Mouse (Mus musculus) limb, embryonic 10.5 days (tissue): ENCODE results near the gene Dact3. TPM values are rescaled to one million over a fixed set of nuclear protein-coding genes. Genes with fewer than 3 reads are reported as not detected.

Experiments
- DNase-seq: peaks from one replicate; pipeline ENCODE4 v3.0.0-alpha.2; 2017; ENCODE audit warnings: low spot score
- H3K27ac ChIP-seq: fragments of 300-500 bp; sonication (generic); 2 replicates; pipeline ENCODE4 v1.5.1; 2016; ENCODE audit warnings: mild to moderate bottlenecking
- H3K27me3 ChIP-seq: fragments of 300-500 bp; sonication (generic); 2 replicates; pipeline ENCODE4 v1.6.1; 2016; ENCODE audit warnings: low read depth, mild to moderate bottlenecking; ENCODE audit not compliant: poor library complexity, severe bottlenecking
- H3K36me3 ChIP-seq: fragments of 300-500 bp; sonication (generic); 2 replicates; pipeline ENCODE4 v1.6.1; 2016; ENCODE audit warnings: mild to moderate bottlenecking, moderate library complexity
- H3K4me1 ChIP-seq: fragments of 300-500 bp; sonication (generic); 2 replicates; pipeline ENCODE4 v1.6.1; 2016
- H3K4me3 ChIP-seq: fragments of 300-500 bp; sonication (generic); 2 replicates; pipeline ENCODE4 v1.5.1; 2016; ENCODE audit warnings: mild to moderate bottlenecking, moderate library complexity
- H3K9me3 ChIP-seq: fragments of 300-500 bp; sonication (generic); replicated peaks from 2 replicates; pipeline ENCODE4 v1.6.1; 2016; ENCODE audit warnings: mild to moderate bottlenecking
- WGBS: fragments of 180-500 bp; shearing (Covaris S2); methylation state at CpG from one replicate; pipeline ENCODE4 v1.1.7; 2016; 5-methylcytosine and 5-hydroxymethylcytosine counted together
- polyA plus RNA-seq: library from polyadenylated mRNA; unstranded; fragments of >200 nt; fragmentation: Nextera tagmentation; extraction: Ambion mirVana; gene quantifications from 2 replicates; pipeline ENCODE4 v1.2.1, GENCODE M21; 2016

The Dact3 gene
- polyA plus RNA-seq, 1 experiment from 2014 or later, result 8.2 TPM

DNA sequence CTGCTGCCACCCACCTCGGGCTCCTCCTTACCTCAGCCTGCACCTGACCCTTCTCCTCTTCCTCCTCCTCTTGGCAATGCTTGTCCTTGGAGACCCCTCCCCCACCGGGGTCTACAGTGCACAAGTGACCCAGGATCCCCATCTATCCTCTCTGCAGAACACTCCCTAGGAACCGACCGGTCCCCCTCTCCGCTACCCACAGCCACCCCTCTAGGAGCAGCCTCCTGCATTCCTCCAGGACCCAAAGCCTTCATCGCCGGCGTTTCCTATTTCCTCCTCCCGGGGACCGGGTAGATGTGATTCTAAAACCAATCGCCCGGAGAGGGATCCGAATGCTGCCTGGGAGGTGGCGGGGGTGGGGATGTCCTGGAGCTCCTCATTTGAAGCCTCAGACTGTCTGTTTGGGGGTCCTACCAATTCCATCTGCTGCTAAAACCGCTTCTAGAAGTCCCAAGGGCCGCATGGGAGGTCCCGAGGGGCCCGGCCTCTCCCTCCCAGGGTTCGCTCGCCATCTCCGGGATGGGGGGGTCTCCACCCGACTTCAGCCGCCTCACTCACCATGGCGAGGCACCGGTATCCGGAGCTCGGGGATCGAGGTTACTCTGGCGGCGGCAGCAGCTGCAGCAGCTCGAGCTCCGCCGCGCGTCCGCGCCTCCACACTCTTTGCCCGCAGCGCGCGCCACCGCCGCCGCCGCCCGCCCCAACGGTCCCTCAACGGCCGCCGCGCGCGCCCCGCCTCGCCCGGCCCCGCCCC, 48.3 kb downstream of the Dact3 start:
- Histone ChIP-seq H3K9me3 (no peaks in the 10 kb centered on the region), H3K27ac (peak overlapping the region; percentile 96), H3K36me3 (peaks cover 37% of the 10 kb centered on the region), H3K4me1 (peaks cover 45% of the 10 kb centered on the region), H3K4me3 (peak overlapping the region; percentile 85), H3K27me3 (no peaks in the 10 kb centered on the region)
- no peak for DNase-seq
- WGBS, result under 1% methylated on average over 57 of the region's 57 CpGs

DNA sequence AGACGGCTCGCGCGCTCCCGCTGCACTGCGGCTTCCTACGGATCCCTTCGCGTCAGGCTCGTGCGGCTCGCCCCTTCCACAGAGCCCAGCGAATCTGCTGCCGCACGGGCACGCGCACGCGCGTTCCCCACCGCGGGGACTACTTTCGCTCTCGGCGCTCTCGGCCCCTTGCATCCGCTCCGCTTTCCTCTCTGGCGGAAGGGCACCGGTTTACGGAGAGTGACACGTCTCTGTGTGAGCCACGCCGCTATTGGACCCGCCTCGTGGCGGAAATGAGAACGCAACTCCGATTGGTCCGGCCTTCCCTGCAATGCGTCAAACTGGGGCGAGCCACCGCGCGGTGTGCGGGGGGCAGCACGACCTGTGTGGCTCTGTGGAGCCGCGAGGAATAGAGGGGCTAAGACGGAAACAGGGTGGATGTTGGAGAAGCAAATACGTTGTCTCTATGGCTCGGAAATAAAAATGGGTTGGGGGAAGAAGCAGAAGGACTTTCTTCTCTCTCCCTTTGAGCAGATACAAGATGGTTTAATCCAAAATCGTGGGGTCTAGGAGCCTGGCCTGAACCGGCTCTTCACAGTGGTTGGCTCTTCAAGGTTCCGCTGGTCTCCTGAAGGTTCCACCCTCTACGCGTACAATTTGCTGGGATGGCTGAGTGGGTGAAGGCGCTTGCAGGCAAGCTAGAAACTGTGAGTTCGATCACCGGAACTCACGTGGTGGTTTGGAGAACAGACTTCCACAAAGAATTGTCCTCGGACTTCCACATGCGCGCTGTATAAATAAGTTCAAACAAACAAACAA, 49.1 kb downstream of the Dact3 start, which contains the start of gene Calm3:
Gene Calm3, minus strand, starts transcription at position 78 of the 798 bp plus-strand sequence.
- peak within 1 kb of the TSS; percentile 96 for H3K27ac ChIP-seq
- H3K27me3 ChIP-seq, result no peaks in the 10 kb centered on the region
- 2% methylated on average over 64 of the region's 64 CpGs for WGBS
- H3K9me3 ChIP-seq, result no peaks in the 10 kb centered on the region
- peaks cover 29% of the 10 kb centered on the region for H3K36me3 ChIP-seq
- peak within 1 kb of the TSS; percentile 85 for H3K4me3 ChIP-seq
- DNase-seq, result peak; percentile 100
- H3K4me1 ChIP-seq, result peaks cover 38% of the 10 kb centered on the region

- Histone ChIP-seq H3K27me3 (no peaks in the 10 kb centered on the region), H3K4me3 (no peak overlapping the region), H3K36me3 (no peaks in the 10 kb centered on the region), H3K27ac (no peak overlapping the region), H3K4me1 (no peaks in the 10 kb centered on the region), H3K9me3 (no peaks in the 10 kb centered on the region)
- WGBS, result 42% methylated on average over 2 of the region's 2 CpGs
- DNase-seq, result no peak
Measured at GRCm38 (mm10) chr7:16928341-16928740, 53.2 kb downstream of the Dact3 start.

DNA sequence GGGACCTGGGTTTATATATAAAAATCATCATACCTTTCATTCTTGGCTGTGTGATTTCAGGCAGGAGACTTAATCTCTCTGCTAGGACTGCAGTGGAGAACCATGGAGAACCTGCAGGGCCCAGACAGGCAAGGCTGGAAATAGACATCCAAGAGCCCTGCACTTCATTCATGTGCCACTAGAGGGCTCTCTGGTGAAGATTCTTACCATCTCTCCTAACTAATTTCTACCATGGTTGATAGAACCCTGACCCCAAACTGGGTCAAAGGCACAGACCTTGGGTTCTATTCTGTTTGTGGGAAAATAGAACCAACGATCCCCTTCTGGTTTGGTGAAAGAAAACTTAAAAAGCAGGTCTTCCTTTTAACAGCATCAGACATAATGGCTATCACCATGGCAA, 55.7 kb downstream of the Dact3 start:
- Histone ChIP-seq H3K4me1 (no peaks in the 10 kb centered on the region), H3K4me3 (no peak overlapping the region), H3K27me3 (no peaks in the 10 kb centered on the region), H3K36me3 (no peaks in the 10 kb centered on the region), H3K27ac (no peak overlapping the region), H3K9me3 (no peaks in the 10 kb centered on the region)
- peak; percentile 78 for DNase-seq
- WGBS, result 19% methylated on average over 1 of the region's 1 CpGs

GRCm38 (mm10) chr7:16931968-16932627, 57.0 kb downstream of the Dact3 start:
- Histone ChIP-seq H3K4me3 (no peak overlapping the region), H3K9me3 (no peaks in the 10 kb centered on the region), H3K27ac (no peak overlapping the region), H3K27me3 (no peaks in the 10 kb centered on the region), H3K36me3 (no peaks in the 10 kb centered on the region), H3K4me1 (no peaks in the 10 kb centered on the region)
- peak; percentile 92 for DNase-seq
- WGBS, result 19% methylated on average over 14 of the region's 14 CpGs

GRCm38 (mm10) chr7:16932704-16933577, 57.8 kb downstream of the Dact3 start:
- H3K4me1 ChIP-seq, result no peaks in the 10 kb centered on the region
- WGBS, result 48% methylated on average over 14 of the region's 14 CpGs
- H3K27me3 ChIP-seq, result no peaks in the 10 kb centered on the region
- H3K4me3 ChIP-seq, result no peak overlapping the region
- no peaks in the 10 kb centered on the region for H3K36me3 ChIP-seq
- no peak overlapping the region for H3K27ac ChIP-seq
- DNase-seq, result no peak
- H3K9me3 ChIP-seq, result no peaks in the 10 kb centered on the region

Other genes starting within 250 kb of the Dact3 start
- not detected in 2 replicates for gene Ceacam15, start 199.6 kb upstream of the Dact3 start, polyA plus RNA-seq
- gene Ceacam9, start 153.4 kb upstream of the Dact3 start, polyA plus RNA-seq, result not detected in 2 replicates
- 250 and 252 TPM in 2 replicates for gene Ap2s1, start 136.9 kb upstream of the Dact3 start, polyA plus RNA-seq
- 48.3 and 48.7 TPM in 2 replicates for gene Slc1a5, start 94.0 kb upstream of the Dact3 start, polyA plus RNA-seq
- gene Strn4, start 59.4 kb upstream of the Dact3 start, polyA plus RNA-seq, result 130 and 145 TPM in 2 replicates
- gene Fkrp, start 58.6 kb upstream of the Dact3 start, polyA plus RNA-seq, result 27.2 and 33.1 TPM in 2 replicates
- 15.0 and 15.6 TPM in 2 replicates for gene Prkd2, start 32.4 kb upstream of the Dact3 start, polyA plus RNA-seq
- gene Gng8, start 16.5 kb downstream of the Dact3 start, polyA plus RNA-seq, result 15.4 and 18.5 TPM in 2 replicates
- gene Ptgir, start 31.2 kb downstream of the Dact3 start, polyA plus RNA-seq, result 0.18 and 0.43 TPM in 2 replicates
- gene Calm3, start 48.8 kb downstream of the Dact3 start, polyA plus RNA-seq, result 127 and 134 TPM in 2 replicates
- 2.6 and 5.7 TPM in 2 replicates for gene Pnmal2, start 69.4 kb downstream of the Dact3 start, polyA plus RNA-seq
- 0.79 and 1.5 TPM in 2 replicates for gene Pnmal1, start 84.4 kb downstream of the Dact3 start, polyA plus RNA-seq
- 0.96 and 0.98 TPM in 2 replicates for gene Gm42372, start 107.8 kb downstream of the Dact3 start, polyA plus RNA-seq
- 13.7 and 13.8 TPM in 2 replicates for gene Ccdc8, start 117.4 kb downstream of the Dact3 start, polyA plus RNA-seq
- gene Ppp5c, start 152.6 kb downstream of the Dact3 start, polyA plus RNA-seq, result 149 and 158 TPM in 2 replicates
- gene Hif3a, start 187.1 kb downstream of the Dact3 start, polyA plus RNA-seq, result 5.9 and 7.4 TPM in 2 replicates
- 0.05 and 0.06 TPM in 2 replicates for gene Psg16, start 198.7 kb downstream of the Dact3 start, polyA plus RNA-seq